Comparison of ENCODE assay signal across 8 mouse cellular contexts in genomic region chr4:126103590-126104068, GRCm38 (mm10). TPM values are rescaled to one million over a fixed set of nuclear protein-coding genes. Genes with fewer than 3 reads are reported as not detected.
DNase-seq lines count a peak whose midpoint lies in the region; ATAC-seq and TF ChIP-seq lines count a peak whose summit lies in the region.

Gene Stk40, plus strand, starts transcription at chr4:126103957.

- peak within 1 kb of the TSS; percentile 74 for H3K4me2 ChIP-seq in kidney, embryonic 14.5 days (replicated peaks; ENCODE audit: low read depth, low read length)
- H3K4me2 ChIP-seq in limb, embryonic 15.5 days: peak within 1 kb of the TSS; percentile 85

- H3K36me3 ChIP-seq in kidney, embryonic 14.5 days (ENCODE audit: control insufficient read depth, insufficient read depth, low read length): peaks cover 5% of the 10 kb centered on the region; the same call in 1 of the 2 replicates
- peaks cover 4% of the 10 kb centered on the region; the same call in 1 of the 2 replicates for H3K36me3 ChIP-seq in limb, embryonic 15.5 days

- no peaks in the 10 kb centered on the region for H3K9me3 ChIP-seq in kidney, embryonic 14.5 days (ENCODE audit: control insufficient read depth, low read length)
- H3K9me3 ChIP-seq in limb, embryonic 15.5 days: no peaks in the 10 kb centered on the region

- peaks cover 44% of the 10 kb centered on the region for H3K4me1 ChIP-seq in bone marrow macrophage, adult 2 months (ENCODE audit: control insufficient read depth, insufficient read depth, low read length)
- H3K4me1 ChIP-seq in embryonic fibroblast, embryonic 13.5 days (ENCODE audit: control insufficient read depth, insufficient read depth, low read length): peaks cover 16% of the 10 kb centered on the region
- H3K4me1 ChIP-seq in kidney, embryonic 14.5 days (ENCODE audit: control insufficient read depth, insufficient read depth, low read length): peaks cover 25% of the 10 kb centered on the region
- H3K4me1 ChIP-seq in limb, embryonic 15.5 days: peaks cover 45% of the 10 kb centered on the region

- no peaks in the 10 kb centered on the region for H3K27me3 ChIP-seq in kidney, embryonic 14.5 days (ENCODE audit: control insufficient read depth, insufficient read depth, low read length)
- no peaks in the 10 kb centered on the region for H3K27me3 ChIP-seq in limb, embryonic 15.5 days

- peak; percentile 95 for ATAC-seq in kidney, embryonic 14.5 days (ENCODE audit: low FRiP score, low TSS enrichment)
- peak; percentile 97 for ATAC-seq in limb, embryonic 15.5 days (ENCODE audit: insufficient number of reproducible peaks, low FRiP score, low TSS enrichment, low read depth)

- no peak; the same call in 1 of the 2 replicates for TF ChIP-seq POLR2A in bone marrow macrophage, adult 2 months (IDR thresholded peaks at IDR 0.05; ENCODE audit: borderline replicate concordance, low read depth, low read length)
- peak; percentile 85 for TF ChIP-seq POLR2A in embryonic fibroblast, embryonic 13.5 days (IDR thresholded peaks at IDR 0.05; ENCODE audit: low read depth, low read length)

- peak; percentile 98 for DNase-seq in A20 (ENCODE audit: low read depth, low spot score)
- DNase-seq in heart, adult 9 months (ENCODE audit: low spot score in 2 of 2): peak; percentile 97 to 98
- DNase-seq in monocyte, adult 2 months (ENCODE audit: low read depth in 1 of 2, low spot score in 2 of 2): peak; percentile 89 to 93
- DNase-seq in spleen, postnatal 36 days (ENCODE audit: low spot score in 2 of 2): peak; percentile 94 to 95

- peak within 1 kb of the TSS; percentile 89 for H3K9ac ChIP-seq in kidney, embryonic 14.5 days (ENCODE audit: low read depth, low read length)
- H3K9ac ChIP-seq in limb, embryonic 15.5 days: peak within 1 kb of the TSS; percentile 66

- H3K4me3 ChIP-seq in bone marrow macrophage, adult 2 months (ENCODE audit: insufficient read depth, low read length): peak within 1 kb of the TSS; percentile 66
- peak within 1 kb of the TSS; percentile 84 for H3K4me3 ChIP-seq in embryonic fibroblast, embryonic 13.5 days (ENCODE audit: insufficient read depth, low read length)
- H3K4me3 ChIP-seq in kidney, embryonic 14.5 days (ENCODE audit: low read length): peak within 1 kb of the TSS; percentile 94
- H3K4me3 ChIP-seq in limb, embryonic 15.5 days: peak within 1 kb of the TSS; percentile 84

- TF ChIP-seq CTCF in bone marrow macrophage, adult 2 months (IDR thresholded peaks at IDR 0.05; ENCODE audit: low read depth, low read length): no peak
- peak; percentile 42; the same call in 1 of the 2 replicates for TF ChIP-seq CTCF in embryonic fibroblast, embryonic 13.5 days (IDR thresholded peaks at IDR 0.05; ENCODE audit: borderline replicate concordance, insufficient read depth, low read length)

- H3K27ac ChIP-seq in bone marrow macrophage, adult 2 months (ENCODE audit: insufficient read depth, low read depth, low read length): peak within 1 kb of the TSS; percentile 89
- H3K27ac ChIP-seq in embryonic fibroblast, embryonic 13.5 days (ENCODE audit: insufficient read depth, low read length): peak within 1 kb of the TSS; percentile 98
- H3K27ac ChIP-seq in kidney, embryonic 14.5 days (ENCODE audit: low read depth, low read length): peak within 1 kb of the TSS; percentile 79; the same call in 1 of the 2 replicates
- H3K27ac ChIP-seq in limb, embryonic 15.5 days: peak within 1 kb of the TSS; percentile 86

- under 1% methylated on average over 34 of the region's 34 CpGs for WGBS in kidney, embryonic 14.5 days
- WGBS in limb, embryonic 15.5 days: under 1% methylated on average over 34 of the region's 34 CpGs

RNA-seq across cellular contexts. Expression of gene Stk40, which starts in this region (rescaled TPM):
- 25.5 and 26.5 TPM in 2 replicates for polyA plus RNA-seq in bone marrow macrophage, adult 2 months (2012; ENCODE audit: insufficient read depth, insufficient read length, missing spikeins)
- 26.4 and 34.1 TPM in 2 replicates for polyA plus RNA-seq in embryonic fibroblast, embryonic 13.5 days (2011; ENCODE audit: insufficient read length, low read depth, missing spikeins)
- polyA plus RNA-seq in kidney, embryonic 14.5 days (2014; fragmentation: Nextera tagmentation; extraction: Ambion mirVana): 19.1 and 24.9 TPM in 2 replicates
- polyA plus RNA-seq in limb, embryonic 15.5 days (2015; fragmentation: Nextera tagmentation; extraction: Ambion mirVana): 32.4 and 35.4 TPM in 2 replicates

Comparison
In these comparisons a context has a peak if more than half of its experiments do, and no peak if none do; other contexts are left out.
1. Peak in every context shown above with its lines: DNase-seq, ATAC-seq, H3K4me3 ChIP-seq and H3K27ac ChIP-seq.